Mouse (Mus musculus): ENCODE measurements around the gene Pax7. TPM values are rescaled to one million over a fixed set of nuclear protein-coding genes. Genes with fewer than 3 reads are reported as not detected.
A peak's percentile ranks its signal among the peaks of the same experiment; 100 is the strongest.

The Pax7 gene
- polyA plus RNA-seq, 1 experiment from 2014 or later, result 0.14 TPM

DNA sequence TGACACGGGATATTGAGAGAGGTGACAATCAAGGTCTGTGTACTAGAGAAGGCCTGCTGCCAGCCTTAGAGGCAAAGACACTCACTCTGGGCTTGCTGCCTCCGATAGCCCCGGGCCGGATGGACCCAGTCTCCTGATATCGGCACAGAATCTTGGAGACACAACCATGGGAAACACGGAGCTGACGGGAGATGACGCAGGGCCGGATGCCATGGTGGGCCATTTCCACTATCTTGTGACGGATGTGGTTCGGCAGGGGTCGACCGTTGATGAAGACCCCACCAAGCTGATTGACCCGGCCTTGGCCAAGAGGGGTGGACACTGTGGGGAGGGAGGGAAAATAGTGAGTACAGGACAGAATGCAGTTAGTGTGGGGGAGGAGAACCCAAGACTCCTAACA lies 3.3 kb downstream of the Pax7 start:
- Histone ChIP-seq H3K4me1 (peaks cover 36% of the 10 kb centered on the region), H3K4me2 (no peak overlapping the region), H3K27ac (replicated peaks) (no peak overlapping the region)

DNA sequence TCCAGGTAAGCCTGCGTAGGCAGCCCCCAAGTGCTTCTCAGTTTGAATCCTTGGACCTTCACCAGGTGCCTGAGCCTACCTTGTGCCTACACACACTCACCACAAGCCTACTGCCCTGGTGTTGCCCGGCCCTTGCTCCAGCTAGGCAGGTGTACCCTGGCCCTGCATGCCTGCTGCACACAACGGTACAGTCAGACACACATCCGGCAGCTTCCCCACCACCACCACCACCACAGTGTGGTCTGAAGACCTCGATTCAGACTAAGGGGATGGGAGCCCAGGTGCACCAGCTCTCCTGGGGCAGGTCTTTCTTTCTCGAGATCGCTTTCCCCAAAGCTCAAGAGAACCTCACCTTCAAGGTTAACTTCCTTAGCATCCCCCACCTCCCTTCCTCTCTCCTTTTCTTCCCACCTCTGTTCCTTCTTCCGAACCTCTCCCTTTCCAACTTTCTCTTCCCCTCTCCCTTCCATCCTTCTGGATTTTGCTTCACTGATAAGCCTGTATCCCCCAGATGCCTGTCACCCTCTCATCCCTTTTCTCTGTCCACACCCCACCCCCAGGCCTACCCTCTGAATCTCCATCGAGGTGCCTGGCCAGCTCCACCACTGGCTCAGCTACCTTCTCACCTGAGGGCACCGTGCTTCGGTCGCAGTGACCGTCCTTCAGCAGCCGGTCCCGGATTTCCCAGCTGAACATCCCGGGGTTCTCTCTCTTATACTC lies 4.3 kb downstream of the Pax7 start:
- H3K27me3 ChIP-seq (replicated peaks), result peaks cover 95% of the 10 kb centered on the region
- no peak overlapping the region for H3K4me3 ChIP-seq (replicated peaks)

More for the DNA sequence above, 3.3 kb downstream of the Pax7 start:
- 8% methylated on average over 14 of the region's 14 CpGs for WGBS
- H3K9me3 ChIP-seq (replicated peaks), result no peaks in the 10 kb centered on the region
- ATAC-seq (ENCODE audit: low FRiP score), result no peak
- no peaks in the 10 kb centered on the region for H3K36me3 ChIP-seq
- H3K27me3 ChIP-seq (replicated peaks), result peaks cover 95% of the 10 kb centered on the region
- H3K9ac ChIP-seq (replicated peaks), result no peak overlapping the region
- H3K4me3 ChIP-seq (replicated peaks), result no peak overlapping the region

DNA sequence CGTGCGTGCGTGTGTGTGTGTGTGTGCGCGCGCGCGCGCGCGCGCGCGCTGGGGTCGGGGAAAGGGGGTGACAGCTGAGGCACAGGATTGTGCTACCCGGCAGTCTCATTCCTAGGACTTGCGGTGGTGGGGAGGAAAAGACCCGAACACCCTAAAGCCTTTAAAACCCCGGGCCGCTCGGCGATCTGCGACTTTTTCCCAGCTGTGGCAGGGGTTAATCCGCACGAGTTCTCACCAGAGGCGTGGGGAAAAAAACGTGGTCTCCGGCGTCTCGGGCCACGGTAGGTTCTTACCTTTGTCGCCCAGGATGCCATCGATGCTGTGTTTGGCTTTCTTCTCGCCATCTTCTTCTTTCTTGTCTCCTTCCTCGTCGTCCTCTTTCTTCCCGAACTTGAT lies 5.0 kb downstream of the Pax7 start:
- Histone ChIP-seq H3K9me3 (replicated peaks) (no peaks in the 10 kb centered on the region), H3K36me3 (no peaks in the 10 kb centered on the region), H3K4me2 (peak overlapping the region; percentile 53), H3K4me1 (peaks cover 49% of the 10 kb centered on the region), H3K27me3 (replicated peaks) (peaks cover 95% of the 10 kb centered on the region), H3K27ac (replicated peaks) (no peak overlapping the region), H3K9ac (replicated peaks) (0 out of 2 replicates have a peak overlapping the region, but pooled peaks have one; percentile 8), H3K4me3 (replicated peaks) (peak overlapping the region; percentile 31)
- 1% methylated on average over 37 of the region's 37 CpGs for WGBS
- ATAC-seq (ENCODE audit: low FRiP score), result no peak

More for the DNA sequence above, 4.3 kb downstream of the Pax7 start:
- 12% methylated on average over 16 of the region's 16 CpGs for WGBS
- no peak overlapping the region for H3K27ac ChIP-seq (replicated peaks)
- no peak overlapping the region for H3K4me2 ChIP-seq
- H3K9me3 ChIP-seq (replicated peaks), result no peaks in the 10 kb centered on the region
- no peaks in the 10 kb centered on the region for H3K36me3 ChIP-seq
- peaks cover 45% of the 10 kb centered on the region for H3K4me1 ChIP-seq
- no peak for ATAC-seq (ENCODE audit: low FRiP score)
- H3K9ac ChIP-seq (replicated peaks), result no peak overlapping the region

GRCm38 (mm10) chr4:139827501-139828282 lies 5.6 kb downstream of the Pax7 start:
- no peak for ATAC-seq (ENCODE audit: low FRiP score)
- Histone ChIP-seq H3K9me3 (replicated peaks) (no peaks in the 10 kb centered on the region), H3K27me3 (replicated peaks) (peaks cover 94% of the 10 kb centered on the region), H3K9ac (replicated peaks) (0 out of 2 replicates have a peak overlapping the region, but pooled peaks have one; percentile 8), H3K4me2 (peak overlapping the region; percentile 53), H3K27ac (replicated peaks) (no peak overlapping the region), H3K4me3 (replicated peaks) (peak overlapping the region; percentile 31), H3K4me1 (peaks cover 44% of the 10 kb centered on the region), H3K36me3 (no peaks in the 10 kb centered on the region)
- WGBS, result 4% methylated on average over 30 of the region's 30 CpGs

DNA sequence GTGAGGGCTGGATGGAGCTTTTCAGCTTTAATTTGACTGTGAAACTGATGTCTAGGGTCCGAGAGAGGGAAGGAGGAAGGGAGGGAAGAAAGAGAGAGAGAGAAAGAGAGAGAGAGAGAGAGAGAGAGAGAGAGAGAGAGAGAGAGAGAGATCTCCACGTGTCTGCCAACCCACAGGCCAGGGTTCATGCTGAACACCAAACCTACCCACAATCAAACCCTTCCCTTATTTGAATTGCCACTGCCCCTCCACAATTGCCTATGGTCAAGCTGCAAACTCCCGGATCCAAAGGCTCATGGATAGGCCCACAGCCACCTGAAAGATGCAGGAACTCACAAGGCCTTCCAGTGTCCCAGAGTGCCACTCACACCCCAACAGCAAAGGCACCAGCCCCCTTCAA lies 7.1 kb downstream of the Pax7 start:
- Histone ChIP-seq H3K4me3 (replicated peaks) (no peak overlapping the region), H3K27ac (replicated peaks) (no peak overlapping the region), H3K9ac (replicated peaks) (no peak overlapping the region), H3K27me3 (replicated peaks) (peaks cover 96% of the 10 kb centered on the region), H3K9me3 (replicated peaks) (no peaks in the 10 kb centered on the region), H3K4me1 (peaks cover 39% of the 10 kb centered on the region), H3K4me2 (no peak overlapping the region), H3K36me3 (no peaks in the 10 kb centered on the region)
- WGBS, result 2% methylated on average over 3 of the region's 3 CpGs
- ATAC-seq (ENCODE audit: low FRiP score), result no peak

DNA sequence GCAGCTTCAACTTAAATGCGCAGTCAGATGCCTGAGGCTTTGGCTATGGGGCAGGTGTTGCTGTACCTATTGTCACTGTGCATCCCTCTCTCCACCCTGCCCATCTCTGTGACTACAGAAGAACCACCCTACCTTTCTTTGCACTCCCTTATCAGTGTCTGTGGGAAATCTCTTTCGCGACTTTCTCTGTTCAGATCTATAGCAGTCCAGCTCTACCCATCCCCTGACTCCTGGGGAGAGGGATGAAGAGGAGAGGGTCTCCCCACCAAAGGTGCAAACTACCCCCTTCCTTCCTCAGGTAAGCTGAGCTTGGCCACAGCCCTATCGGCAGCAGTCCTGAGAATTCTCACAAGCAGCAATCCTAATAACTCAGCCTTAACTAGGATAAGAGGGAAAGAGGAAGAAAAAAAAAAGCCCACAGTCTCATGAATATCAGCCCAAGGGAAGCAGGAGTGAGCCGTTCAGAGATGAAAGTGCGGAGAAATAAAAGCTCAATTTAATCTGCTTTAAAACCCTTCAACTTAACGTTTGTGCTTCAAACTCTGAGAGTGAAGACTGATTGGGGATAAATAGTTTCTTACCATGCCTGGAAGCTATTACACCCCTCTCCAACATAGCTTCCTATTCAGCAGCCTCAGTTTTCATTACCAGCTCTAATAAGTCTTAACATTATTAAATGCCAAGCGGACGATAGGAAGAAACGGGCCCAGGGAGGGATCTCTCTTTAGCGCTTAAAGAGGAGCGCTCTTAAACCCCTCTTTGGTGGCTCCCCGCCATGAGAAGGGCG lies 7.8 kb downstream of the Pax7 start:
- peaks cover 96% of the 10 kb centered on the region for H3K27me3 ChIP-seq (replicated peaks)
- no peak overlapping the region for H3K4me2 ChIP-seq
- no peaks in the 10 kb centered on the region for H3K9me3 ChIP-seq (replicated peaks)
- 11% methylated on average over 14 of the region's 14 CpGs for WGBS
- peaks cover 40% of the 10 kb centered on the region for H3K4me1 ChIP-seq
- H3K27ac ChIP-seq (replicated peaks), result no peak overlapping the region
- no peaks in the 10 kb centered on the region for H3K36me3 ChIP-seq
- no peak for ATAC-seq (ENCODE audit: low FRiP score)
- no peak overlapping the region for H3K9ac ChIP-seq (replicated peaks)
- H3K4me3 ChIP-seq (replicated peaks), result no peak overlapping the region

DNA sequence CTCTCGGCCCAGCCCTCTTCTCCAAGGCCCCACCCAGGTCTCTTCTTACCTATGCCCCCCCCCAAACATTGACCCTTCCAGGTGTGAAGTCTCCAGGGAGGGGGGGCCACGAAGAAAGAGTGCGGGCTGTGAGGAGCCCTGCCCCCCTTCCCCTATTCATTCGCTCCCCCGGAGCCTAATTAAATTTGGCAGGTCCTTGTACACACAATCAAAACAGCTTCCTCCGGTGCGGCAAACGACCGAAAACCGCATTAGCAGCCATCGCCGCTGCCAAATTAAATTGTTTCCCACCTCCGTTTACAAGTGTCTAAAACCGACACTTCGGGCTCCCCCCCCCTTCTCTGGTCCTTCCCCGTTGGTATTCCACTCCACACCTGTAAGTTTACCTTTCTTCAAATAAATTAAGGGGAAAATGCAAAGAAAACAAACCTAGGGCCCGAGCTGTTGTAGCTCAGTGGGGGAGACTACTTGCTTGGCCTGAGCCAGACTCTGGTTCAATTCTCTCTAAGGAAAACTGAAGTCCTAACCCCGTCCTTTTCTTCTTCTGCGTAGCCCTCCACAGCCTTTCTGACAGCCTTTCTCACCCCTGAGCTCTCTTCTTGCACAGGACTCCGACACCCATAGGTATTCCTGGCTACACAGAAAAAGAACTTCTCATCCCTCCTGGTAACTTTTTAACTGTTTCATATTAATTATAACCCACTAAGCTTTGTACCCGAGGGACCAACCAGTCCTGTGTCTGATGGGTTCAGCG lies 8.6 kb downstream of the Pax7 start:
- ATAC-seq (ENCODE audit: low FRiP score), result no peak
- Histone ChIP-seq H3K36me3 (no peaks in the 10 kb centered on the region), H3K9ac (replicated peaks) (no peak overlapping the region), H3K9me3 (replicated peaks) (no peaks in the 10 kb centered on the region), H3K4me1 (peaks cover 40% of the 10 kb centered on the region), H3K4me2 (no peak overlapping the region), H3K4me3 (replicated peaks) (no peak overlapping the region), H3K27ac (replicated peaks) (no peak overlapping the region), H3K27me3 (replicated peaks) (peaks cover 94% of the 10 kb centered on the region)
- WGBS, result 3% methylated on average over 22 of the region's 22 CpGs

GRCm38 (mm10) chr4:139823870-139824472 lies 9.4 kb downstream of the Pax7 start:
- Histone ChIP-seq H3K4me1 (peaks cover 40% of the 10 kb centered on the region), H3K27me3 (replicated peaks) (peaks cover 94% of the 10 kb centered on the region), H3K9ac (replicated peaks) (no peak overlapping the region), H3K4me3 (replicated peaks) (peak overlapping the region; percentile 12), H3K27ac (replicated peaks) (no peak overlapping the region), H3K9me3 (replicated peaks) (no peaks in the 10 kb centered on the region), H3K4me2 (peak overlapping the region; percentile 36), H3K36me3 (no peaks in the 10 kb centered on the region)
- under 1% methylated on average over 32 of the region's 32 CpGs for WGBS
- ATAC-seq (ENCODE audit: low FRiP score), result no peak

DNA sequence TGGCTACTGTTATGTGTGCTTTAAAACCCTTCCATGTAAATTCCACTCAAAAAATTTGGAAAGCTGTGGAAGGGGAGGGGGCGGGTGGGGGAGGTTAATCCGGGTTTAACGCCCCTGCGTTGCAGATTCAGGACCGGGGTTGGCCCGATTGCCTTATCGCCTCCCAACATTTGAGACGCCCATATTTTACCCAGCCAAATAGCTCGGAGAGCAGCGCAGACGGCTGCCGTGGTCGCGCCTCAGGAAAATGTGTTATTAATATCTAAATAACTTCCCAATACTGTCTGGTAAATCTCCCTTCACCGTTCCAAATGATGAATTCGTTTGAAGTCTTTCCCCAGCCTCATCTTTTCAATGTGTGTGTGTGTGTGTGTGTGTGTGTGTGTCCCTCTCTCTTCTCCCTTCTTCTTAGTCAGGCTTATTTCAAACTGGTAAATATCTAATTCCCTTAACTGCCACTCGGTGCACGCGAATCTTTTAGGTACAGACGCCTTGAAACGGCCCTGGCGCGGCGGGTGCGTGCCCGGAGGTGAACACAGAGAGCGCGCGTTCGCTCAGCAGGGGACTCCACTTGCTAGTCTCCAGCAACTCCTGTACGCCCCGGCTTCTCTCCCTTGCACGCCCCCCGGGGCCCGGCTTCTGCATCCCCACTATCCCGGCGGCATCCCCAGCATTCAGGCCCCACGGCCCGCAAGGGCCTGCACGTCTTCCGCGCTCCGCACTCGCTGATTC lies 10.0 kb downstream of the Pax7 start:
- H3K9ac ChIP-seq (replicated peaks), result no peak overlapping the region
- peaks cover 41% of the 10 kb centered on the region for H3K4me1 ChIP-seq
- H3K36me3 ChIP-seq, result no peaks in the 10 kb centered on the region
- H3K27me3 ChIP-seq (replicated peaks), result peaks cover 92% of the 10 kb centered on the region
- WGBS, result under 1% methylated on average over 44 of the region's 44 CpGs
- no peak overlapping the region for H3K27ac ChIP-seq (replicated peaks)
- peak overlapping the region; percentile 36 for H3K4me2 ChIP-seq
- ATAC-seq (ENCODE audit: low FRiP score), result no peak
- H3K9me3 ChIP-seq (replicated peaks), result no peaks in the 10 kb centered on the region
- peak overlapping the region; percentile 12 for H3K4me3 ChIP-seq (replicated peaks)

Measured in neural tube, embryonic 15.5 days (tissue).